Mouse (Mus musculus): ENCODE data around the gene Gm15517.

DNA sequence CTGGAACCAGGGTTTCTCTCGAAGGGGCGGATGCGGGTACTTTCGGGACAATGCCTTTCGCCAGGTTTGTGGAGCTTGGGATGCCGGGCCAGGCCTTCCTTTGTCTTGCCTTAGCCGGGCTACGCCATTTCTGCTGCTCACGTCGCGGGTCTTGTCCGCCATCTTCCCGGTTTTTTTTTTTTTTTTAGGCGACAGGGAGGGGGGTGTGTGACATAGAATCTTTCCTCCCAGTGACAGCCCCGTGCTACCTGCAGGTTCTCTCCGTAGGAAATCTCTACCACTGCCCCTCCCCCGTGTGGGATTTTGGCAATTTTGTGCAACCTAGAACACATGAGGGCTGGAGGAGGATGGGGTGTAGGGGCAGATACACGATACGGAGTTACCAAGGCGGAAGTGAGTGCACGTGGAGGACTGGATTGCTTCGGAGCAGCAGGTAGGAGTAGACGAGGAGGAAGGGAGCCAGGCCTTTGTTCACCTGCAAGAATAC lies 14.2 kb upstream of the Gm15517 start:
- TF ChIP-seq CTCF (IDR thresholded peaks at IDR 0.05; ENCODE audit: extremely low read depth, insufficient read depth, insufficient read length, insufficient replicate concordance) (no peak), POLR2A (IDR thresholded peaks at IDR 0.05; ENCODE audit: low read depth, low read length) (no peak)

Measured in spleen, adult 2 months (tissue).